Mouse (Mus musculus): ENCODE results near the gene Smarca5.

Gene Smarca5

GRCm38 (mm10) chr8:80739155-80739924 lies at the start of gene Smarca5:
Gene Smarca5 (minus strand): TSS chr8:80739497.
- peak; percentile 96 for DNase-seq

- DNase-seq: no peak
These were observed 45.3 kb upstream of the Smarca5 start for GRCm38 (mm10) chr8:80784559-80784958.

DNA sequence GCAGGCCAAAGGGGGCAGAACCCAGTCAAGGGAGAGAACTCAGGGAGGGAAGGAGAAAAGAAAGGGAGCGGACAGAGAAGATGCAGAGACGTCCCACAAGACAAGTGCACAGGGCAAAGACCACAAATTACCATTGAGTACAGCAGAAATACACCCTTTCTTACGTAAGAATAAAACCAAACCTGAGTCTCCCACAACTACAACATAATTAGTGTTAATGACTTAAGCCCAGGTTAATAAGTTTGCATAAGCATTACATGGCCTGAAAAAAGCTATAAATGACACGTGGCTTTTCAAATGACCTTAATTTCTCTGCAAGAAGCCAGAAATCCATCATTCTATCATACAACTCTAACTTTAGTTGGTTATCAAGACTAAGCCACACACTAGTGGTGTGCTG lies 44.0 kb upstream of the Smarca5 start:
- no peak for DNase-seq

- no peak for DNase-seq
These were observed 42.0 kb upstream of the Smarca5 start for GRCm38 (mm10) chr8:80781338-80781737.

GRCm38 (mm10) chr8:80780271-80780670 lies 41.0 kb upstream of the Smarca5 start:
- DNase-seq: no peak

GRCm38 (mm10) chr8:80776436-80776835 lies 37.1 kb upstream of the Smarca5 start:
- DNase-seq: no peak

DNA sequence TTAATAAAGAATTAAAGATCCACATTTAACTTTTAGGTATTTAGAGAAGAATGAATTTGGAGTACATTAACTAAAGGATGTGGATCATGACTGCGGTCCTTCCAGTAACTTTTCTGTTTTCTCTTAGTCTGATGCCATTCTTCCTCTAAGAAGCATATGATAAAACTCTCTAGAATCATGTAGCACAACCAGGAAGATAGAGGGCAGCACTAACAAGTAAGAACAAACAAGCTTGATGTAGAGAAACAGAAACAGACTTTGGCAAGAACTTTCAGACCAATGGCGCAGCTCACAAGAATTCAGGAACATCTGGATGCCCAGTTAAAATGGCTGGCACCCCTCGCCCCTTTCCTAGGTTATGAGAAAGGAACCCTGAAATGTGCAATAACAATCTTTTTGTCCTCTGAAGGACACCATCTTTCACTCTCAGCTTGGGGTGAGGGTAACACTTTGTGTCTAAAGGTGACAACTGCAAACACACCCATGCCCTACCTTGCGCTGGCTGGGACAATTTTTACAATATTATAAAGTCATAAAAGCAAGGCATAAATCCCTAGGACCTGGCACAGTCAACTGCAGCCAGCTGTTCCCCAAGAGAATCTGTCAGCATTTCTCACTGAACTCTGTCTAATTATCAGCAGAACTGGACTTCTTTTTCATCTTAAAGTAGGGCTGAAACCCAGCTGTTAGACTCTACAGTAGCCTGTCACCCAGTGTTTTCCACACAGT lies 33.6 kb upstream of the Smarca5 start:
- DNase-seq: no peak

- DNase-seq: no peak
These were observed 29.2 kb upstream of the Smarca5 start for GRCm38 (mm10) chr8:80768451-80768850.

DNA sequence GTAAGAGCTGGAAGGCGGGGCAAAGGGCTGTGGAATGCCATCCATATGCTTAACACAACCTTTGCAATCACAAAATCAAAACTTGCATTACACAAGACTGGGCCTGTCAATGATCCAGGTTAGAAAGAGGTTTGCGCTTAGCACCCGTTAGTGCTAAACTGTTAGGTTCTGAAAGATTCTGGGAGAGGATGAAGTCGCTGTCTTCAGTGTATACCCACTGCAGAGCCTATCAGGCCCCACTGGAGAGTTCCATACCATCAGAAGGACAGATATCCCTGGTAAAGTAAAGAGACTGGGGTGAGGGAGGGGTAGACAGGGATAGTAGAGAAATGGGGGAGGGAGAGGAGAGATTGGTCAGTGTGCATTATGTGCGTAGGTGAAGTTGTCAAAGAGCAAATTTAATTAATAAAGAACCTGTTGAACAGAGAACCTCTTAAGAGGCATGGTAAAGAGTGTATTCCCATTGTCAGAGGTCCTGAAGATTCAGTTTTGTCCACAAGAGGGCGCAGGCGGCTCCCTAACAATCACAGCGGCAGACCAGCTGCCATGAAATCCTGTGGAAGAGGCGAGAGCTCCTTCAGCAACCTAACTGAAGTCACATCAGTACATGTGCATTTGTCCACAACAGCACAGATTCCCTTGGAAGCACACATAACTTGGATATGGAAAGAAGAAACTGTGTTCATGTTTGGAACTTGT lies 13.9 kb upstream of the Smarca5 start:
- peak; percentile 58 for DNase-seq

DNA sequence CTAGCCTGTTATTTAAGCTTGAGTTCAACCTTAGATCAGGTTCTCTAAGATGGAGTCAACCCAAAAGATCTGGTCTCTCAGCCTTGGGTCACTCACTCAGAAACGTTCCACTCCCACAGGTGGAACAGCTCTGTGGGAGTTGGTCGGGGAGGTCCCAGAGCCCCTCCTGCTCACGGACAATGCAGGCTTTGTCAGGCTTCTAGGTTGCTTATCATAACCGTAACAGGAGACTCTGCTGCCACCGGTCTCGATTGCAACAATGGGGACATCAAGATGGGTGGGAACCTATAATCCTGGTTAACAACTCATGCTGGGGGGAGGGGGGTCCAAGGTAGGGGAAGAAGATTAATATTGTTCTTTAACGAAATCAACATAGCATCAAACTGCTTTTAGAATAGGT lies 13.1 kb upstream of the Smarca5 start:
- no peak for DNase-seq

DNA sequence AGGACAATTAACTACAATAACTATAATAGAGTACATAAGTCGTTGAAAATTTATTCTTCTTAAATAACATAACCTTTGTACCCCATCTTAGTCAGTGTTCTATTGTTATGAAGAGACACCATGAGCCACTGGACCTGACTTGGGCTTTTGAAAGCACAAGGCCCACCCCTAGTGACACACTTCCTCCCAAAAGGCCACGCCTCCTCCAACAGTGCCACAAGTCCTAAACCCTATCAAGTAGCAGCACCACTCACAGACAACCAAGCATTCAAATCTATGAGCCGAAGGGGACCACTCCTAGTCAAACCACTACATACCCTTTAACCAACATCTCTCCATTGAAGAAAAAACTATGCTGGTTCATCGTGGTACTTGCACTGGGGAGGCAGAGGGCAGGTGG lies 9.8 kb upstream of the Smarca5 start:
- no peak for DNase-seq

DNA sequence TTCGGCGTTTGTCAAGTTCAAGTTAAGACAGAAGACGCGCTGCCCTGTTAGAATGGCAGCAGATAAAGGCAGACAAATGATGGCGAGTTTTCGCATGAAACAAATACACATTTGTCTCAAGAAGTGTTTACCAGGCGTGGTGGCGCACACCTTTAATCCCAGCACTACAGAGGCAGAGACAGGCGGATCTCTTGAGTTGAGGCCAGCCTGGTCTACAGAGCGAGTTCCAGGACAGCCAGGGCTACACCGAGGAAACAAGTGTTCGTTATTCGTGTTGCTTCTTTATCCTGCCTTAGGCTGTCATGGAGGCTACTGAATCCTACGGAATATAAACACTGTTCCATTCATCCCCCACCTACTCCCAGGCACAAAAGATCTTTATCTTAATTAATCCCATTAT lies 635 bp upstream of the Smarca5 start:
- DNase-seq: no peak

DNA sequence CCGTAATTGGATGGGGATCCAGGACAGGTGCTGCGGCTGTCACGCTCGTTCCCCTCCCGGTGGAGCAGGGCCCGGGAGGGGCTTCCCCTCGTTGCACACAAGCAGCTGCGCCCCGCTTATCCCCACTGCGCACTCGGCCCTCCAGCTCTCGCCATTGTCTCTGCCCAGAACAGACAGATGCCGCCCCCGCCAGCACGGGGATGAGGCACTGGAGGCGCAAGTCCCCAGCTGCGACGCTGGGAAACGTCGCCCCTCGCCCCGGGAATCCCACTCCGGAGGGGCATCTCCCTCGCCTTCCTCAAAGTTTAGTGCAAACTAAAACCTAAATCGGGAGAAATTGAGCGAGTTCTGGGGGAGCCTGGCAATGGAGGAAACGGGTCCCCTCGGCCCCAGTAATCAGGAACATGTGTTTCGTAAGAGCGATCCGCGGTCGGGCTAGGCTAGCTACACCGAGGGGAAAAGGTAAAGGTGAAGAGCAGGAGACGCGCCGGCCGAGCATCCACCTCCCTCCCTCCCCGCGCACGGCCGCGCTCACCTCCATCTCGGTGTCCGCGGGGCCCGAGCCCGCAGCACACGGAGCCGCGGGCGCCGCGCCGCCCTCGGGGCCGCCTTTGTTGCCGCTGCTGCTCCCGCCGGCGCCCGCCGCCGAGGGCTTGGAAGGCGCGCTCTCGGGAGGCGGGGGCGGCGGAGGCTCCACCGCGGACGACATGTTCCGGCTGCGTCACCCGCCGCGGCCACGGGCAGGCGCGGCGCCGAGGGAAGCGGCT lies 726 bp downstream of the Smarca5 start:
- peak; percentile 72 for DNase-seq

DNA sequence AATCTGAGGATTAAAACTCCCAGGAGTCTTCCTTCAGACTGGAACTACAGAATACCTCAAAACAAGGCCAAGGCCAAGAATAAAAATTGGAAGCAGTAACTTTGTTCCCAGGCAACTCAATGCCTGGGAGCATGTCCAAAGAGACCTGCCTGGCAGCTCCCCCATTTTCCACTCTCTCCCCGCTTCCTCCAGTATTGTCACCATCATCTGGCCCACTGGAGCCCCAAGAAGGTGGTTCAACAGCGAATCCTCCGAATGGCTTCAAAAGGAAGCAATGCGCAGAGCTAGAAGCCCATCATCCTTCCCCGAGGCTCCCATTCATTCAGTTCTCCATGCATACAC lies 1.3 kb downstream of the Smarca5 start:
- DNase-seq: no peak

GRCm38 (mm10) chr8:80732326-80732725 lies 7.0 kb downstream of the Smarca5 start:
- DNase-seq: no peak

GRCm38 (mm10) chr8:80714461-80714860 lies 24.8 kb downstream of the Smarca5 start:
- no peak for DNase-seq

- no peak for DNase-seq
These were observed 28.5 kb downstream of the Smarca5 start for GRCm38 (mm10) chr8:80710670-80711400.

DNA sequence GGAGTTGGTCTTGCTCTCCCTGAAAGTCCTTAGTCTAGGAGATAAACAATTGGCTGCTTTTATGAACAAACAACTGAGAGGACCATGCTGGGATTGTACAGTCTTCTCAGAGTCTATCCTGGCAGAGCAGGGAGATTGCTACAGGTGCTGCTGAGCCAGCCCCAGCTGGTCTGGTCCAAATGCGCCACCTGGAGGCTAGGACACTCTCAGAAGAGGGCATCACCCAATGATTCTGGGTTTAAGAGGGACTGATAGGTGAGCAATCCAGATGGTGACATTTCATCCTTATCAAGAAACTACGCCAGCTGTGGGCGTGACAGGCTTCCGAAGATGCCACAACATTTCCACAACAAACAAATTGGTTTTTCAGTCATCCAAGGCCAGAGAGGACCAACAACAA lies 51.2 kb downstream of the Smarca5 start:
- peak; percentile 11 for DNase-seq

GRCm38 (mm10) chr8:80683756-80684335 lies 55.5 kb downstream of the Smarca5 start:
- no peak for DNase-seq

- no peak for DNase-seq
These were observed 56.7 kb downstream of the Smarca5 start for GRCm38 (mm10) chr8:80682594-80682993.

DNA sequence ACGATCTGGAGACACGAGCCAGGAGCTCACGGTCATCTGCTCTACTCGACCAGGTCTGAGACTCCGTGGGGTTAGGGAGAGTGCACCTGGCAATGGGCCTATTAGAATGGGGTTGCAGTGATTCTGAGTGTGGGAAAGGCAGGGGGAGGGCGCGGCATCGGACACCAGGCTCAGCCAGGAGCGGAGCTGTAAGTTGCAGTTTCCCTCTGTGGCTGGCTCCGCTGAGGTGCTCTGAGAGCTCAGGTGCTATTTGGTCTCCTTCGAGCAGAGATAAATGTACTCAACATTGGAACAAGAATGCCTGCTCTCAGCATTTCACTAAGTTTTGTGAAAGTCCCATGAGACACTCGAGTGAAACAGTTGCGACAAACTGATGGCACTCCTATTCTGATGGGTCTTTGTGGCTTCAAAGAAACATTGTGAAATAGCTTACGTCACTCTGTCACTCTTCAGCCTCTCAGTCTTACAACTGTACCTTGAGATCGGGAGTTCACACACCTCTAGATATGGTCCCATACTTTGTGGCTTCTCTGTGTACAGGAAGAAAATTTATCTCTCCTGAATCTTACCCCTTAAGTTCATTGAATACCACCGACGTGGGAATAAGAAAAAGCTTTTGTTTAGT lies 69.9 kb downstream of the Smarca5 start:
- DNase-seq: no peak

GRCm38 (mm10) chr8:80663476-80663875 lies 75.8 kb downstream of the Smarca5 start:
- no peak for DNase-seq

Measured in cerebellum, adult 11-12 months (tissue).